Mouse (Mus musculus) retina, embryonic 14.5 days (tissue): ENCODE measurements around the gene Galntl5.
"Not testable (repeated sequence)": the region's sequence is repeated elsewhere in the genome, so short reads cannot be mapped to it uniquely, and the experiment has no call there.

ENCODE experiments used
- DNase-seq: peaks from one replicate; pipeline ENCODE4 v3.0.0-alpha.2; 2015; ENCODE audit warnings: low spot score

Galntl5 gene

GRCm38 (mm10) chr5:25211872-25212271, 30.6 kb downstream of the Galntl5 start:
- DNase-seq, result no peak

GRCm38 (mm10) chr5:25213216-25213615, 32.0 kb downstream of the Galntl5 start:
- DNase-seq, result not testable (repeated sequence)

GRCm38 (mm10) chr5:25215006-25215405, 33.7 kb downstream of the Galntl5 start:
- DNase-seq, result no peak

DNA sequence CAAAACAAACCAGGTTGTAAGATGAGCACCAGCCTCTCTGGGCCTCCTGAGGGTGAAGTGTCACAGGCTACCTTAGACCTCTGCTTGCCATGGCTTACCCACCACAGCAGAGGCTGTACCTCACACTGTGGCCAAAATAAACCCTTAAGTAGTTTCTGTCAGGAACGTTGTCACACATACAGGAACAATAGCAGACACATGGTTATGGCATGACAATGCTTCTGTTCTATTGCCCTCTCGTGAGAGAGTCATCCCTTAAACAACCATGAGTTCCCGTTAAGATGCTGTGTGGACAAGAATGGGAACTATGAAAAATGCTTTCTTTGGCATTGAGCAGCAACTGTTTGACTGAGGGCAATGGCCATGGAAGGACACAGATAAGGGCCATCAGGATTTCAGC, 40.3 kb downstream of the Galntl5 start, which contains the start of gene Galnt11:
Gene Galnt11 (plus strand): TSS at position 301 of the 400 bp plus-strand sequence.
- DNase-seq, result no peak

DNA sequence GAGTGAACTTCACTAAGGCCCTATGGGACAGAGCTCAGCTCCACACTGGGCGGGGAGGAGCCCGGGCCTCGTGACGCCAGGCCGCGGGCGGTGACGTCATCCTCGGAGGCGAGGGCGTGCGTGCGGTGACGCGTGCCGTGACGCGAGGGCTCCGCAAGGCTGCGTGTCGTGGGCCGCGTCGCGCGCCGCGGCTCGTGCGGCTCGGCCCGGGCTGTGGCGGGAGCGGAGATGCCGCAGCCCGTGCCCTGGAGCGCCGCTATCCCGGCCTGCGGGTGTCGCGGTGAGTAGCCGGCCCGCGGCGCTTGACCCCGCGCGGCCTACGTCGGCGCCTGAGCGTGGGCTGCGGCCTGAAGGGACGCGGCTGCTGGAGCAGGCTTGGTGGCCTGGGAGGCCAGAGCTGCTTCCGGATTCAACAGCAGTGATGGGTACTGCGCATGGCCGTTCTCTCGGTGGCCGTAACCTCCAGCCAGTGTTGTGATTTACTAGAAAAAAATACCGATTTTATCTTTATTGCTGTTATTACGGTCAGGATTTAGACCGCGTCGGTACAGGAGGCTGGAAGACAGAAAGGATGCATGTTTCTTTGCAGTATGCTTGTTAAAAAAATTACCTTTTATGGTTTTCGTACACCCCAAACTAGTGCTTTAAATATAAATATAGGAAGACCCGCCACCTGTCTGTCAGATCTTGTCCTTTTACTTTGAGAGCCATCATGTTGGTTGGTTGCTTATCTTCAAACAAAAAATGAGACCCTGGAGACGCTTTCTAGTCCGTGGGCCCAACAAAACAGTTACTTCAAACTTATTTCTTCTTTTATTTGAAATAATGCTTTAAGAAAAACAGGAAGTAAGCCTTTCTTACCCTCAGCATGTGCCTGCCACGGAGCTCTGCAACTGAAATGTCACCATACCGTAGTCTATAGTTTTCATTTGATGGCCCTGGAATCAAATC, 41.8 kb downstream of the Galntl5 start, which contains the start of gene E130116L18Rik:
Gene E130116L18Rik (minus strand): TSS at position 402 of the 951 bp plus-strand sequence.
- DNase-seq, result peak; percentile 85

- not testable (repeated sequence) for DNase-seq
Measured at GRCm38 (mm10) chr5:25224377-25224776, 43.1 kb downstream of the Galntl5 start.

DNA sequence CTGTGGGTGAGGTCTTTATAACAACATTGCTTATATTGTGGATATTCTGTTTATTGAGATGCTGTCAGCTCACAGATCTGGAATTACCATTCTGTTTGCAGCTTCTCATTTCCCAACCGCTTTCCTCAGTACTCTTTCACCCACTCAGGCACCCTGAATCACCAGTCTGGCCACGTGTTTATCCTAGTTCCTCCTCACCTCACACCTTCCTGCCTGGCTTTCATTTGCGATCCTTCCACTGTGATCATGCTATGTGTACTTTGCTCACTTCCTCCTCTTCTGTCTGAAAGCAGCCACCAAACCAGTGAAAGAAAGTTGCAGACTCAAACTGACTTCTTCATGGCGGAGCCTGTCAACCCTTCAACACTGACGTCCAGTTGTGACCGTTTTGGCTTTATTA, 61.8 kb downstream of the Galntl5 start:
- no peak for DNase-seq

GRCm38 (mm10) chr5:25245806-25246472, 64.7 kb downstream of the Galntl5 start:
- no peak for DNase-seq

DNA sequence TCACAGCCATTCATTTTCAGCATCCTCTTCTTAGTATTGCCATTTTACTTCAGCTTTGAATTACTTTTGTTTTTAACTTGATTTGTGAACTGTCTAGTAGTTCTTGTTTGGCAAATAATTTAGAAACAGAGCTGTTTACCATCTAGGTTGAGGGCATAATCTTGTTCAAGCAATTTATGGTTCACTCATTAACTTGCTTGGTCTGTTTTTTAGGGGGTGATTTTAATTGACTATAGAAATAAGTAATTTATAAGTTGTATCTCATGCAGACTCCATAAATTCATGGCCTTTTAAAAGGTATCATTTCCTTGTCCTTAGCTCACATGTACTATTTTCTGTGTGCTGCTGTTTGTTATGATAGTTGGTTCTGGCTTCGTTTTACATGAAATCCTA, 65.2 kb downstream of the Galntl5 start:
- no peak for DNase-seq

DNA sequence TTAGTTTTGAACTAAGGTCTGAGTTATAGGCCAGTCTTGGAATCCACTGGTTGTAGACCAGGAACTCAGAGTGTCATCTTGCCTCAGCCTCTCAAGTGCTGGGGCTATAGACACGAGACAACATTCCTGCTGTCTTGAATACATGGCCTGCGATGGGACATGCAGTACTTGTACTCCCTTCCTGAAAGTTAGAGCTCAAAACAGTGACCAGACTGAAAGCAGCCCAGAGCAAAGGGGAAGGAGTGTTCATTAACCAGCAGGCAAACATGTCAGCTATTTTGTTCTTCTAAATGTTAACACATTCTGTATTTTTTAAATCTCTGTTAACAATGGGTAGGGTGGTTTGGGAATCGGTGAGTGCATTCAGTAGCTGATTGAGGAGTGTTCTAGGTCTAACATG, 65.8 kb downstream of the Galntl5 start:
- no peak for DNase-seq

- DNase-seq, result no peak
Measured at GRCm38 (mm10) chr5:25252423-25252822, 71.2 kb downstream of the Galntl5 start.

GRCm38 (mm10) chr5:25252825-25253544, 71.7 kb downstream of the Galntl5 start:
- no peak for DNase-seq

DNA sequence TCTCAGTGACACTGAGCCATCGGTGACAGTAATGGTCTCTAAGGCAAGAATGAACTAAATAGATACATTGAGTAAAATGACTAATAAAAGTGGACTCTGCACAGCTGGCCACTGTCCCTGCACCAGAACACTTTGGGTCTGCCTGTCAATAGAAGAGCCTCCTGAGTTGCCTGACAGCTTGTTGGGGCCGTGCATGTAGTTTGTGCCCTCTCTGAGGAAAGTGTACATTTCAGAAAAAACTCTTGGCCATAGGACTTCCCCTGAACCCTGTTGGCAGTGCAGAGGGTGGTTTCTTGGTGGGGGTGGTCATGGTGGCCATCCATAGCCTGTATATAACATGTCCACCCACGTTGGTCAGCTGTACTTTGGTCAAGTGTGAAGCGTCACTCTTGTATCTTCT, 73.2 kb downstream of the Galntl5 start:
- no peak for DNase-seq

GRCm38 (mm10) chr5:25256686-25257085, 75.4 kb downstream of the Galntl5 start:
- DNase-seq, result no peak

DNA sequence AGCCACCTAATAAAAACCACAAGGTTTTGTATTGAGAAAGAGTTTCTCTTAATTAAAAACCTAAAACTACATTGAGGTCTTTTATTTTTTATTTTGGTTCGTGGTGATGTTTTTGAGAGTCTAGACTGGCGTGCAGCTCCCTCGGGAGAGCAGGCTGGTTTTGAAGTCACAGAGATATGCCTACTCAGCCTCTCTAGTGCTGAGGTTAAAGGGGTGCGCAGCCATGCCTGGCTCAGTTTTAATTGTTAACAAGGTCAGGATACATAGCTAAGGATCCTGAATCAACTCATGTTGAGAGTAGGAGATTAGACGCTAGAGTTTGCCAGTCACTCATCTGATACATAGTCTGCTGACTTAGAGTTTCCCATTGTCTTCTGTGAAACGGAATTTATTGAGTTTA, 80.2 kb downstream of the Galntl5 start:
- DNase-seq, result no peak

GRCm38 (mm10) chr5:25262266-25262665, 81.0 kb downstream of the Galntl5 start:
- no peak for DNase-seq

DNA sequence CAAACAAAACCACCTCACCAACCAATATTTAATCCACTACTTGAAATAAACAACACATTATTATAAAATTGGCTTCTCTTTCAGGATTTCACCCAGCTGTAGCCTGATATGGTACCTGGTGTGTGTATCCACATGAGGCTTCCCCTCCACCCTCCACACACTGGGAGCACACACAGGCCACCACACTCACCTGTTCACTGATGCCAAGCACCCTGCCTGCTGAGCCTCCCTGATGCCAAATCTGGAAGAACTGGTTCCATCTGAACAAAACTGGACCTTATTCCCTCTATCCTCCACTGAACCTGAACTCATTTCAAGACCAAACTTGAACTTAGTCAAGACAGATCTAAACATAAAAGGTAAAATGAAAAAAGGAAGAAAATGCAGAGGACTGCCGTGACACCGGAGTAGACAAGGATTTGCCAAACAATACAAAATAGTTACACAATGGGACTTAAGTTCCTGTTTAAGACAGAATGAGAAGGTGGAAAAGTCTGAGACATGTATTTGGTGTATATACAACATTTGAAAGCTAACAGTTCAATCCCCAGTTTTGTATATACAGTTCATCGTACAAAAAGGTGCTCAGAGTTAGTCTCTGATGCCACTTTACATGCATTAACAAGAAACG, 87.1 kb downstream of the Galntl5 start:
- no peak for DNase-seq
